Mouse (Mus musculus) forebrain, embryonic 11.5 days (tissue): ENCODE data around the gene H60b. TPM values are rescaled to one million over a fixed set of nuclear protein-coding genes. Genes with fewer than 3 reads are reported as not detected.
"Not testable (repeated sequence)": the region's sequence is repeated elsewhere in the genome, so short reads cannot be mapped to it uniquely, and the experiment has no call there.

ENCODE experiments used
- ATAC-seq: fragments of 200-750 bp; cut with Nextera tagmentation; replicated peaks from 2 replicates; pipeline ENCODE4 v1.8.0; 2017; ENCODE audit warnings: moderate TSS enrichment; ENCODE audit not compliant: low FRiP score
- DNase-seq: peaks from one replicate; pipeline ENCODE4 v3.0.0-alpha.2; 2017; ENCODE audit warnings: low spot score
- H3K27ac ChIP-seq: fragments of 300-500 bp; sonication (generic); 2 replicates; pipeline ENCODE4 v1.5.1; 2014; ENCODE audit warnings: low read depth, low read length
- H3K27me3 ChIP-seq: fragments of 300-500 bp; sonication (generic); 2 replicates; pipeline ENCODE4 v1.6.1; 2014; ENCODE audit warnings: mild to moderate bottlenecking, low read length, mixed read lengths; ENCODE audit not compliant: control insufficient read depth, insufficient read depth
- H3K36me3 ChIP-seq: fragments of 300-500 bp; sonication (generic); 2 replicates; pipeline ENCODE4 v1.6.1; 2014; ENCODE audit warnings: mild to moderate bottlenecking, low read length, moderate library complexity, mixed read lengths; ENCODE audit not compliant: control insufficient read depth, insufficient read depth
- H3K4me1 ChIP-seq: fragments of 300-500 bp; sonication (generic); replicated peaks from 2 replicates; pipeline ENCODE4 v1.6.1; 2014; ENCODE audit warnings: low read length, mixed read lengths; ENCODE audit not compliant: control insufficient read depth, insufficient read depth
- H3K4me2 ChIP-seq: fragments of 300-500 bp; sonication (generic); 2 replicates; pipeline ENCODE4 v1.6.1; 2014; ENCODE audit warnings: low read depth, mild to moderate bottlenecking, low read length, moderate library complexity, mixed read lengths; ENCODE audit not compliant: severe bottlenecking
- H3K4me3 ChIP-seq: fragments of 300-500 bp; sonication (generic); 2 replicates; pipeline ENCODE4 v1.5.1; 2014; ENCODE audit warnings: low read depth, low read length
- H3K9ac ChIP-seq: fragments of 300-500 bp; sonication (generic); 2 replicates; pipeline ENCODE4 v1.6.1; 2014; ENCODE audit warnings: low read length
- H3K9me3 ChIP-seq: fragments of 300-500 bp; sonication (generic); 2 replicates; pipeline ENCODE4 v1.6.1; 2016; ENCODE audit warnings: low read length, mixed read lengths; ENCODE audit not compliant: control insufficient read depth
- WGBS: fragments of 180-500 bp; shearing (Covaris S2); extraction: QIAGEN DNeasy Blood & Tissue Kit; methylation state at CpG from one replicate; pipeline ENCODE4 v1.1.7; 2014; 5-methylcytosine and 5-hydroxymethylcytosine counted together
- polyA plus RNA-seq: library from polyadenylated mRNA; unstranded; fragments of >200 nt; fragmentation: Nextera tagmentation; extraction: Ambion mirVana; gene quantifications from 2 replicates; pipeline ENCODE4 v1.2.1, GENCODE M21; 2014

The H60b gene
- polyA plus RNA-seq, 1 experiment from 2014 or later: 0.17 TPM

- peak; percentile 39 for DNase-seq
- 8% methylated on average over 9 of the region's 9 CpGs for WGBS
- ATAC-seq: not testable (repeated sequence)
Measured at GRCm38 (mm10) chr10:22163279-22163678, 4.9 kb downstream of the H60b start.

GRCm38 (mm10) chr10:22163705-22164583 is 5.6 kb downstream of the H60b start:
- H3K4me2 ChIP-seq: peak overlapping the region; percentile 39; the same call in 1 of the 2 replicates
- H3K4me1 ChIP-seq, H3K9ac ChIP-seq, H3K27ac ChIP-seq, H3K36me3 ChIP-seq, H3K4me3 ChIP-seq, H3K9me3 ChIP-seq: not testable (repeated sequence)
- ATAC-seq: peak; percentile 58
- peaks cover 13% of the 10 kb centered on the region for H3K27me3 ChIP-seq
- 33% methylated on average over 13 of the region's 16 CpGs for WGBS
- DNase-seq: peak; percentile 79

More at GRCm38 (mm10) chr10:22163279-22163678, 4.9 kb downstream of the H60b start:
- not testable (repeated sequence) for H3K4me1 ChIP-seq, H3K9me3 ChIP-seq, H3K4me3 ChIP-seq, H3K9ac ChIP-seq, H3K36me3 ChIP-seq, H3K27ac ChIP-seq
- H3K4me2 ChIP-seq: peak overlapping the region; percentile 39; the same call in 1 of the 2 replicates
- peaks cover 18% of the 10 kb centered on the region for H3K27me3 ChIP-seq

- not testable (repeated sequence) for H3K27ac ChIP-seq, H3K9ac ChIP-seq, H3K27me3 ChIP-seq, H3K4me2 ChIP-seq, DNase-seq, H3K36me3 ChIP-seq, H3K9me3 ChIP-seq, H3K4me3 ChIP-seq, ATAC-seq, H3K4me1 ChIP-seq
- 67% methylated on average over 4 of the region's 5 CpGs for WGBS
Measured at GRCm38 (mm10) chr10:22165328-22166003, 7.1 kb downstream of the H60b start.

GRCm38 (mm10) chr10:22166025-22166424 is 7.6 kb downstream of the H60b start:
- not testable (repeated sequence) for H3K4me1 ChIP-seq, ATAC-seq, H3K36me3 ChIP-seq, H3K4me2 ChIP-seq, H3K27me3 ChIP-seq, H3K9ac ChIP-seq, DNase-seq, H3K4me3 ChIP-seq, H3K9me3 ChIP-seq, H3K27ac ChIP-seq
- 59% methylated on average over 2 of the region's 2 CpGs for WGBS

- not testable (repeated sequence) for H3K27me3 ChIP-seq, H3K4me3 ChIP-seq, H3K27ac ChIP-seq, H3K4me2 ChIP-seq, H3K9me3 ChIP-seq, H3K4me1 ChIP-seq, H3K36me3 ChIP-seq, H3K9ac ChIP-seq, DNase-seq, ATAC-seq
- WGBS: 88% methylated on average over 1 of the region's 1 CpGs
Measured at GRCm38 (mm10) chr10:22167061-22167460, 8.7 kb downstream of the H60b start.

- not testable (repeated sequence) for H3K4me2 ChIP-seq, H3K36me3 ChIP-seq, ATAC-seq, H3K27me3 ChIP-seq, H3K4me3 ChIP-seq, H3K27ac ChIP-seq, H3K9me3 ChIP-seq, DNase-seq, H3K4me1 ChIP-seq, H3K9ac ChIP-seq
Measured at GRCm38 (mm10) chr10:22169116-22169515, 10.7 kb downstream of the H60b start.

- not testable (repeated sequence) for H3K4me1 ChIP-seq, H3K27ac ChIP-seq, DNase-seq, H3K36me3 ChIP-seq, H3K4me2 ChIP-seq, H3K4me3 ChIP-seq, H3K9ac ChIP-seq, H3K9me3 ChIP-seq, H3K27me3 ChIP-seq
- WGBS: 60% methylated on average over 4 of the region's 5 CpGs
- peak; percentile 42; the same call in 1 of the 2 replicates for ATAC-seq
Measured at GRCm38 (mm10) chr10:22172431-22173334, 14.3 kb downstream of the H60b start.
